Mouse (Mus musculus) adrenal gland, postnatal 25 days (tissue): ENCODE results near the gene Hmgcl. TPM values are rescaled to one million over a fixed set of nuclear protein-coding genes. Genes with fewer than 3 reads are reported as not detected.
A peak's percentile ranks its signal among the peaks of the same experiment; 100 is the strongest.
"Not testable (repeated sequence)": the region's sequence is repeated elsewhere in the genome, so short reads cannot be mapped to it uniquely, and the experiment has no call there.

Source experiments
- DNase-seq: peaks from one replicate; pipeline ENCODE4 v3.0.0; 2021; ENCODE audit warnings: mixed read lengths
- total RNA-seq: library from RNA; stranded (reverse); gene quantifications from 2 replicates; pipeline ENCODE4 v1.2.3, GENCODE M21; 2021

The Hmgcl gene
- total RNA-seq, 1 experiment from 2014 or later, result 57.3 TPM

GRCm38 (mm10) chr4:135961709-135962108, 15.5 kb downstream of the Hmgcl start:
- DNase-seq, result no peak

GRCm38 (mm10) chr4:135962198-135962597, 15.9 kb downstream of the Hmgcl start:
- no peak for DNase-seq

GRCm38 (mm10) chr4:135962946-135963345, 16.7 kb downstream of the Hmgcl start:
- no peak for DNase-seq

- peak; percentile 96 for DNase-seq
Measured at GRCm38 (mm10) chr4:135963457-135964193, 17.4 kb downstream of the Hmgcl start, which contains the start of gene Gale. Gale (plus strand) TSS chr4:135963727.

GRCm38 (mm10) chr4:135964426-135964825, 18.2 kb downstream of the Hmgcl start:
- peak; percentile 68 for DNase-seq

GRCm38 (mm10) chr4:135965113-135965512, 18.9 kb downstream of the Hmgcl start:
- DNase-seq, result no peak

GRCm38 (mm10) chr4:135966283-135966682, 20.0 kb downstream of the Hmgcl start:
- no peak for DNase-seq

- DNase-seq, result no peak
Measured at GRCm38 (mm10) chr4:135967086-135967760, 21.0 kb downstream of the Hmgcl start.

GRCm38 (mm10) chr4:135968271-135968869, 22.1 kb downstream of the Hmgcl start:
- DNase-seq, result no peak

GRCm38 (mm10) chr4:135969070-135969750, 23.0 kb downstream of the Hmgcl start:
- DNase-seq, result no peak

- no peak for DNase-seq
Measured at GRCm38 (mm10) chr4:135970585-135970984, 24.3 kb downstream of the Hmgcl start.

- DNase-seq, result no peak
Measured at GRCm38 (mm10) chr4:135971805-135972555, 25.7 kb downstream of the Hmgcl start.

GRCm38 (mm10) chr4:135972556-135972906, 26.3 kb downstream of the Hmgcl start, which contains the start of gene Lypla2:
Lypla2 (minus strand) TSS chr4:135972626.
- DNase-seq, result peak; percentile 92

GRCm38 (mm10) chr4:135972911-135973811, 26.9 kb downstream of the Hmgcl start:
- no peak for DNase-seq

GRCm38 (mm10) chr4:135976146-135976545, 29.9 kb downstream of the Hmgcl start:
- DNase-seq, result no peak

- not testable (repeated sequence) for DNase-seq
Measured at GRCm38 (mm10) chr4:135980223-135980622, 34.0 kb downstream of the Hmgcl start.

GRCm38 (mm10) chr4:135981524-135982063, 35.3 kb downstream of the Hmgcl start:
- no peak for DNase-seq

GRCm38 (mm10) chr4:135984556-135984955, 38.3 kb downstream of the Hmgcl start:
- no peak for DNase-seq

- no peak for DNase-seq
Measured at GRCm38 (mm10) chr4:135985193-135985592, 38.9 kb downstream of the Hmgcl start.

GRCm38 (mm10) chr4:135985769-135986168, 39.5 kb downstream of the Hmgcl start:
- DNase-seq, result no peak
